Mouse (Mus musculus) ES-E14 (cell line): ENCODE measurements around the gene Dguok.

Experiments used
- CHD2 ChIP-seq: IDR thresholded peaks from 2 replicates; pipeline ENCODE4 v1.6.1; 2014; ENCODE audit warnings: mild to moderate bottlenecking, low read depth, low read length, inconsistent platforms
- HCFC1 ChIP-seq: IDR thresholded peaks from 2 replicates; pipeline ENCODE4 v1.6.1; 2012; ENCODE audit warnings: low read length, inconsistent platforms, borderline replicate concordance; ENCODE audit not compliant: insufficient read depth
- ZC3H11A ChIP-seq: IDR thresholded peaks from 2 replicates; pipeline ENCODE4 v1.6.1; 2012; ENCODE audit warnings: low read depth, mild to moderate bottlenecking, inconsistent platforms, low read length, borderline replicate concordance
- ZNF384 ChIP-seq: IDR thresholded peaks from 2 replicates; pipeline ENCODE4 v1.6.1; 2012; ENCODE audit warnings: low read depth, low read length, inconsistent platforms

- TF ChIP-seq HCFC1: no peak
- TF ChIP-seq ZC3H11A: no peak
- no peak for TF ChIP-seq CHD2
- no peak for TF ChIP-seq ZNF384
Observed at GRCm38 (mm10) chr6:83475431-83475830, 31.3 kb downstream of the Dguok start.
